Mouse (Mus musculus) kidney, adult 18-20 months (tissue): ENCODE results near the gene Haus4.

Experiments
- DNase-seq: peaks from one replicate; pipeline ENCODE4 v3.0.0; 2021

The Haus4 gene

GRCm38 (mm10) chr14:54494234-54494633 lies 60.2 kb downstream of the Haus4 start:
- peak; percentile 76 for DNase-seq

GRCm38 (mm10) chr14:54493236-54493635 lies 61.2 kb downstream of the Haus4 start:
- no peak for DNase-seq

- DNase-seq, result no peak
Observed at GRCm38 (mm10) chr14:54492345-54493131, 61.9 kb downstream of the Haus4 start.
